In genomic region chr11:103332186-103332889, GRCm38 (mm10) we compare ENCODE assay signal across 8 mouse cellular contexts. TPM values are rescaled to one million over a fixed set of nuclear protein-coding genes. Genes with fewer than 3 reads are reported as not detected.
A peak's percentile ranks its signal among the peaks of the same experiment; 100 is the strongest.
DNase-seq lines count a peak whose midpoint lies in the region; ATAC-seq and TF ChIP-seq lines count a peak whose summit lies in the region.

No protein-coding gene starts in this region.

- no peak overlapping the region for H3K4me3 ChIP-seq in bone marrow, adult 2 months (replicated peaks; ENCODE audit: control insufficient read depth, low read depth, low read length)
- no peak overlapping the region for H3K4me3 ChIP-seq in embryonic fibroblast, embryonic 13.5 days (ENCODE audit: insufficient read depth, low read length)
- peak overlapping the region; percentile 34 for H3K4me3 ChIP-seq in heart, embryonic 12.5 days
- H3K4me3 ChIP-seq in kidney, embryonic 16.5 days (ENCODE audit: low read length): peak overlapping the region; percentile 23
- no peak overlapping the region for H3K4me3 ChIP-seq in liver, adult 2 months (ENCODE audit: insufficient read depth, low read depth, low read length)

- no peaks in the 10 kb centered on the region for H3K36me3 ChIP-seq in heart, embryonic 12.5 days
- no peaks in the 10 kb centered on the region for H3K36me3 ChIP-seq in kidney, embryonic 16.5 days (ENCODE audit: insufficient read depth, low read length)
- H3K36me3 ChIP-seq in liver, adult 2 months (ENCODE audit: control insufficient read depth, insufficient read depth, low read length): no peaks in the 10 kb centered on the region
- H3K36me3 ChIP-seq in splenic B cell, adult 2 months (ENCODE audit: control insufficient read depth, insufficient read depth, low read length, poor library complexity, severe bottlenecking): peaks cover 9% of the 10 kb centered on the region; the same call in 1 of the 2 replicates

- no peaks in the 10 kb centered on the region for H3K4me1 ChIP-seq in bone marrow, adult 2 months (ENCODE audit: control insufficient read depth, insufficient read depth, low read length)
- no peaks in the 10 kb centered on the region for H3K4me1 ChIP-seq in embryonic fibroblast, embryonic 13.5 days (ENCODE audit: control insufficient read depth, insufficient read depth, low read length)
- peaks cover 11% of the 10 kb centered on the region; the same call in 1 of the 2 replicates for H3K4me1 ChIP-seq in heart, embryonic 12.5 days (replicated peaks)
- peaks cover 17% of the 10 kb centered on the region for H3K4me1 ChIP-seq in kidney, embryonic 16.5 days (ENCODE audit: insufficient read depth, low read length)
- no peaks in the 10 kb centered on the region for H3K4me1 ChIP-seq in liver, adult 2 months (ENCODE audit: control insufficient read depth, insufficient read depth, low read length)

- H3K9me3 ChIP-seq in heart, embryonic 12.5 days (replicated peaks): no peaks in the 10 kb centered on the region
- no peaks in the 10 kb centered on the region for H3K9me3 ChIP-seq in kidney, embryonic 16.5 days (ENCODE audit: low read length)

- peaks cover 44% of the 10 kb centered on the region for H3K27me3 ChIP-seq in heart, embryonic 12.5 days (replicated peaks)
- peaks cover 10% of the 10 kb centered on the region for H3K27me3 ChIP-seq in kidney, embryonic 16.5 days (ENCODE audit: insufficient read depth, low read length)
- H3K27me3 ChIP-seq in liver, adult 2 months (ENCODE audit: control insufficient read depth, insufficient read depth, low read length): no peaks in the 10 kb centered on the region
- H3K27me3 ChIP-seq in splenic B cell, adult 2 months (ENCODE audit: control insufficient read depth, insufficient read depth, low read length, poor library complexity, severe bottlenecking): no peaks in the 10 kb centered on the region

- 61% methylated on average over 18 of the region's 18 CpGs for WGBS in bone marrow, adult 2 months
- 26% methylated on average over 18 of the region's 18 CpGs for WGBS in heart, embryonic 12.5 days
- WGBS in kidney, embryonic 16.5 days: 32% methylated on average over 18 of the region's 18 CpGs
- 40% methylated on average over 18 of the region's 18 CpGs for WGBS in liver, adult 2 months

- peak overlapping the region; percentile 61 for H3K4me2 ChIP-seq in heart, embryonic 12.5 days
- peak overlapping the region; percentile 44 for H3K4me2 ChIP-seq in kidney, embryonic 16.5 days (replicated peaks; ENCODE audit: low read depth, low read length)

- no peak overlapping the region for H3K27ac ChIP-seq in bone marrow, adult 2 months (ENCODE audit: control insufficient read depth, insufficient read depth, low read depth, low read length, poor library complexity)
- H3K27ac ChIP-seq in embryonic fibroblast, embryonic 13.5 days (ENCODE audit: insufficient read depth, low read length): no peak overlapping the region
- H3K27ac ChIP-seq in heart, embryonic 12.5 days (ENCODE audit: poor library complexity, severe bottlenecking): no peak overlapping the region
- no peak overlapping the region for H3K27ac ChIP-seq in kidney, embryonic 16.5 days (ENCODE audit: low read length)
- H3K27ac ChIP-seq in liver, adult 2 months (replicated peaks; ENCODE audit: insufficient read depth, low read depth, low read length): no peak overlapping the region

- peak; percentile 83 for TF ChIP-seq CTCF in bone marrow, adult 2 months (IDR thresholded peaks at IDR 0.05; ENCODE audit: control insufficient read depth, insufficient read depth, low read length)
- peak; percentile 68 for TF ChIP-seq CTCF in embryonic fibroblast, embryonic 13.5 days (IDR thresholded peaks at IDR 0.05; ENCODE audit: borderline replicate concordance, insufficient read depth, low read length)
- TF ChIP-seq CTCF in liver, adult 2 months (IDR thresholded peaks at IDR 0.05; ENCODE audit: low read depth, low read length): peak; percentile 74

- peak; percentile 34; the same call in 1 of the 2 replicates for ATAC-seq in heart, embryonic 12.5 days (ENCODE audit: insufficient number of reproducible peaks, low FRiP score)
- peak; percentile 54; the same call in 1 of the 2 replicates for ATAC-seq in kidney, embryonic 16.5 days (ENCODE audit: low FRiP score, low TSS enrichment)

- TF ChIP-seq POLR2A in bone marrow, adult 2 months (IDR thresholded peaks at IDR 0.05; ENCODE audit: borderline replicate concordance, control insufficient read depth, low read depth, low read length): no peak
- no peak for TF ChIP-seq POLR2A in embryonic fibroblast, embryonic 13.5 days (IDR thresholded peaks at IDR 0.05; ENCODE audit: low read depth, low read length)
- TF ChIP-seq POLR2A in liver, adult 2 months (IDR thresholded peaks at IDR 0.05; ENCODE audit: extremely low read depth, insufficient read depth, low read length): no peak

- no peaks in the 10 kb centered on the region for H3K79me2 ChIP-seq in liver, adult 2 months (ENCODE audit: control insufficient read depth, insufficient read depth, low read length)

- DNase-seq in B cell, adult 2 months: peak; percentile 86 to 88
- peak; percentile 51 for DNase-seq in liver, adult 2 months (ENCODE audit: extremely low read depth, low read depth, low spot score)
- DNase-seq in naive thymus-derived CD4-positive, alpha-beta T cell, adult 2 months (ENCODE audit: low read depth): peak; percentile 86
- peak; percentile 91 for DNase-seq in splenic B cell, adult 2 months (ENCODE audit: low read depth, low spot score)

- 0 out of 2 replicates have a peak overlapping the region, but pooled peaks have one; percentile 32 for H3K9ac ChIP-seq in heart, embryonic 12.5 days
- H3K9ac ChIP-seq in kidney, embryonic 16.5 days (replicated peaks; ENCODE audit: low read length): no peak overlapping the region
- H3K9ac ChIP-seq in liver, adult 2 months (ENCODE audit: low read depth, low read length): no peak overlapping the region

RNA-seq across cellular contexts. Expression of gene Arhgap27, which starts 31.2 kb away (rescaled TPM):
- polyA plus RNA-seq in bone marrow, adult 2 months (2011; ENCODE audit: insufficient read depth, insufficient read length, low replicate concordance, missing spikeins): 14.2 and 47.3 TPM in 2 replicates
- polyA plus RNA-seq in embryonic fibroblast, embryonic 13.5 days (2011; ENCODE audit: insufficient read length, low read depth, missing spikeins): 2.0 and 4.5 TPM in 2 replicates
- polyA plus RNA-seq in heart, embryonic 12.5 days (2016; fragmentation: Nextera tagmentation; extraction: Ambion mirVana): 6.7 and 8.9 TPM in 2 replicates
- polyA plus RNA-seq in kidney, embryonic 16.5 days (2015; fragmentation: Nextera tagmentation; extraction: Ambion mirVana): 17.8 and 18.7 TPM in 2 replicates
- 0.55 and 1.2 TPM in 2 replicates for total RNA-seq in liver, adult 2 months (2014; rRNA removed)
- polyA plus RNA-seq in liver, adult 2 months (2012; rRNA removed): 1.6 and 3.0 TPM in 2 replicates

Comparison
In these comparisons a context has a peak if more than half of its experiments do, and no peak if none do; other contexts are left out.
1. H3K4me3 ChIP-seq: peak in heart, embryonic 12.5 days (single experiment) and kidney, embryonic 16.5 days (single experiment); none in bone marrow, adult 2 months (single experiment), embryonic fibroblast, embryonic 13.5 days (single experiment) and liver, adult 2 months (single experiment).
2. Peak in every context shown above with its lines, with median percentiles within 50 percentile points of each other: DNase-seq and CTCF ChIP-seq.